Mouse (Mus musculus) liver, embryonic 16.5 days (tissue): ENCODE results near the gene Lrfn1. TPM values are rescaled to one million over a fixed set of nuclear protein-coding genes. Genes with fewer than 3 reads are reported as not detected.

Experiments used
- polyA plus RNA-seq: library from polyadenylated mRNA; unstranded; fragments of >200 nt; fragmentation: Nextera tagmentation; extraction: Ambion mirVana; gene quantifications from 2 replicates; pipeline ENCODE4 v1.2.1, GENCODE M21; 2015

The Lrfn1 gene
- polyA plus RNA-seq, 1 experiment from 2014 or later = 0.12 TPM

Other genes starting within 250 kb of the Lrfn1 start
- 0.15 and 0.29 TPM in 2 replicates for gene Eid2, start 184.1 kb upstream of the Lrfn1 start, polyA plus RNA-seq
- 1.3 and 1.6 TPM in 2 replicates for gene Eid2b, start 174.2 kb upstream of the Lrfn1 start, polyA plus RNA-seq
- gene Selenov, start 160.8 kb upstream of the Lrfn1 start, polyA plus RNA-seq = not detected in 2 replicates
- not detected in 2 replicates for gene Dll3, start 149.7 kb upstream of the Lrfn1 start, polyA plus RNA-seq
- 66.1 and 67.9 TPM in 2 replicates for gene Timm50, start 139.9 kb upstream of the Lrfn1 start, polyA plus RNA-seq
- 31.3 and 34.0 TPM in 2 replicates for gene Supt5, start 113.2 kb upstream of the Lrfn1 start, polyA plus RNA-seq
- gene Rps16, start 101.3 kb upstream of the Lrfn1 start, polyA plus RNA-seq = 531 and 598 TPM in 2 replicates
- gene Plekhg2, start 79.4 kb upstream of the Lrfn1 start, polyA plus RNA-seq = 4.8 and 6.3 TPM in 2 replicates
- 7.9 and 10.8 TPM in 2 replicates for gene Zfp36, start 71.7 kb upstream of the Lrfn1 start, polyA plus RNA-seq
- 20.5 and 21.6 TPM in 2 replicates for gene Med29, start 59.3 kb upstream of the Lrfn1 start, polyA plus RNA-seq
- 24.7 and 25.8 TPM in 2 replicates for gene Paf1, start 59.0 kb upstream of the Lrfn1 start, polyA plus RNA-seq
- 35.6 and 38.6 TPM in 2 replicates for gene Gmfg, start 14.5 kb upstream of the Lrfn1 start, polyA plus RNA-seq
- not detected in 2 replicates for gene Ifnl2, start 58.5 kb downstream of the Lrfn1 start, polyA plus RNA-seq
- not detected in 2 replicates for gene Ifnl3, start 70.9 kb downstream of the Lrfn1 start, polyA plus RNA-seq
- 0.53 and 2.5 TPM in 2 replicates for gene Sycn, start 88.9 kb downstream of the Lrfn1 start, polyA plus RNA-seq
- gene Nccrp1, start 95.3 kb downstream of the Lrfn1 start, polyA plus RNA-seq = not detected in 2 replicates
- gene Samd4b, start 146.2 kb downstream of the Lrfn1 start, polyA plus RNA-seq = 2.5 and 3.5 TPM in 2 replicates
- 16.4 and 17.5 TPM in 2 replicates for gene Pak4, start 146.2 kb downstream of the Lrfn1 start, polyA plus RNA-seq
- not detected in 2 replicates for gene Acp7, start 179.4 kb downstream of the Lrfn1 start, polyA plus RNA-seq
- gene Fbxo27, start 240.9 kb downstream of the Lrfn1 start, polyA plus RNA-seq = 0.29 and 0.34 TPM in 2 replicates